Mouse (Mus musculus): Measurements from ENCODE around the gene Slc25a48.

Gene Slc25a48

DNA sequence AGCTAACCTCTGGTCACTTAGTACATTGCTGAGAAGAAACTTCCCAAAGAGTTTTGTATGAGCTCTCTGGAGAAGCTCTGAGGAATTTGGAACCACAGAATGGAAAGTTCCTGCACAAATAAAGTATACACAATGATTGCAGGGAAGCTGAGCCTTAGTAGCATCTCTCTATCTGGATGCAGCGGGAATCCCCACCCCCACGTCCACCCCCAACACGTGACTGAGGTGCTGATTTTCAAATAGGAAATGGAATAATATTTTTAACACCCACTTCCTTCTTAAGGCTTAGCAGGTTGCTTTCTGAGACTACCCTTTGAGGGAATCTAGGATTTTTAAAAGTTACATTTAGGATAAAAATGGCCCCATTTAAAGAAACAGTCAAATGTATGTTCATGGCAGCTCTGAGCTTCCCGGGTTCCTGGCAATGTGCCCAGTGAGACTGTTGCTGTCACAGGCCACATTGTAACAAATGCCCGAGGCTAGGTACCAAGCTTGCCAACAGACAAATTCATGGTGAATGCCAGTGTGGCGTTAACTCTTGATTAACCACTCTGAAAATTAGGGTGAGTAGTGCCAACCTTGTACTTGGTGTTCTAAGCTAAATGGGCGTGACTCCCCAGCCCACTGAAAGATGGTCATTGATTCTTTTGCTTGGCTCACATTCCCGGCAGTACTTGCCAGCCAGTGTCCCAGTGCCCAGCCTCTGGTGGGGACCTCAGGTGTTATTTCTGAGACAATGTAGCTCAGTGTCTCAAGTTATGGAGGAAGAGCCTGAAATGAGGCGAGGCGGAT, 11.3 kb downstream of the Slc25a48 start:
- no peak for DNase-seq (ENCODE audit: low spot score)

GRCm38 (mm10) chr13:56450035-56450434, 11.9 kb downstream of the Slc25a48 start:
- DNase-seq (ENCODE audit: low spot score) = no peak

- DNase-seq (ENCODE audit: low spot score) = no peak
These were observed 19.8 kb downstream of the Slc25a48 start for GRCm38 (mm10) chr13:56458001-56458400.

DNA sequence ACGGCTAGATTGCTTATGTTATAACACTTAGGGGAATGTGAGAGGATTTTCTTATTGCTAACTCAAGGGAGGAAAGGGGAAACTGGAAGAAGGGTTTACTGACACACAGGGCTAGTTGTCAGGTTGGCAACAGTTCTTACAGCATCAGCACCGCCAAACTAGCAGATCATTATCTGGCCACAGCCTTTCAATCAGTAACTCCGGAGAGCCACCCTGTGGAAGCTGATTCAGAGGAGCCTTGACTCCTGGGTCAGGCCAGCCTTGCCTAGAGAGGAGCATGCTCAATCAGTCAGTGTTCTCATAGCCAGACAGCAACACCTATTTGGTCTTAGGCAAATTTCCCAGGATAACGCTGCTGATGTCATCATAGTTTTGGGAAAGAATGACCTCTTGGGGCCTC, 23.3 kb downstream of the Slc25a48 start:
- DNase-seq (ENCODE audit: low spot score) = no peak

DNA sequence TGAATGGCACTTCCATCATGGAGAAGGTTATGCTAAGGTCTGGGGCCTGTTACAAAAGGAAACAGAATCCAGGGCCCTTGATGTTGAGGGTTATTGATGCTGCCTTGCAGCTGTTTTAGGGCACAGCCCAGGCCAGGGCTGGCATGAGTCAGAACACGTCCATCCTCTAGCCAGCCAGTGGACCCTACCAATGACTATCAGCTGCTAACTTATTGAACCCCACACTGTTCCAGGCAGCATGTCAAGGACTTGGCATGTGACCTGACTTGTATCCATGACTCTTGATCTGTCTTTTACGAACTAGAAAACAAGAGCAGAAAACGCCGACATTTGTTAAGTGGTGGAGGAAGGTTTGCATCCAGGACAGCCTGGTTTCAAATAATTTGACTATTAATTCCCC, 24.6 kb downstream of the Slc25a48 start:
- no peak for DNase-seq (ENCODE audit: low spot score)

- no peak for DNase-seq (ENCODE audit: low spot score)
These were observed 25.1 kb downstream of the Slc25a48 start for GRCm38 (mm10) chr13:56463261-56463660.

- DNase-seq (ENCODE audit: low spot score) = no peak
These were observed 25.6 kb downstream of the Slc25a48 start for GRCm38 (mm10) chr13:56463750-56464149.

- DNase-seq (ENCODE audit: low spot score) = no peak
These were observed 29.6 kb downstream of the Slc25a48 start for GRCm38 (mm10) chr13:56467786-56468185.

DNA sequence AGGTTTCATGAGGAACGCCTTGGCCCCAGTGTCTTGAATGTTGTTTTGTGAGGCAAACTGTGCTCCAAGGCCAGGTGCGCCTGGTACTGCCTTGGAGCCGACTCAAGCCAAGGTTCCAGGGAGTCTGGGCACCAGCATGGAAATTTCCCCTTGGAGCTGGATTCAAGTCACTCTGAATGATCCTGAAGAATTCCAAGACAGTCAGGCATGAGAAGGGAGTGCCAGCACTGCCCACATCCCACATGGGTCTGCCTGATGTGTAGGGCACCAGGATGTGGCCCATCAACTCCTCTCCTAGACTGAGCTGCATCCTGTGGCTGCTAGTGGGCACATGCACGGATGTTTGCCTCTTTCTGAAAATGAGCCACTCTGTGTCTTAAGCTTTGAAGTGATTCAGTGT, 30.4 kb downstream of the Slc25a48 start:
- no peak for DNase-seq (ENCODE audit: low spot score)

- no peak for DNase-seq (ENCODE audit: low spot score)
These were observed 33.1 kb downstream of the Slc25a48 start for GRCm38 (mm10) chr13:56471211-56471610.

GRCm38 (mm10) chr13:56471951-56472350, 33.8 kb downstream of the Slc25a48 start:
- no peak for DNase-seq (ENCODE audit: low spot score)

- no peak for DNase-seq (ENCODE audit: low spot score)
These were observed 34.5 kb downstream of the Slc25a48 start for GRCm38 (mm10) chr13:56472661-56473060.

DNA sequence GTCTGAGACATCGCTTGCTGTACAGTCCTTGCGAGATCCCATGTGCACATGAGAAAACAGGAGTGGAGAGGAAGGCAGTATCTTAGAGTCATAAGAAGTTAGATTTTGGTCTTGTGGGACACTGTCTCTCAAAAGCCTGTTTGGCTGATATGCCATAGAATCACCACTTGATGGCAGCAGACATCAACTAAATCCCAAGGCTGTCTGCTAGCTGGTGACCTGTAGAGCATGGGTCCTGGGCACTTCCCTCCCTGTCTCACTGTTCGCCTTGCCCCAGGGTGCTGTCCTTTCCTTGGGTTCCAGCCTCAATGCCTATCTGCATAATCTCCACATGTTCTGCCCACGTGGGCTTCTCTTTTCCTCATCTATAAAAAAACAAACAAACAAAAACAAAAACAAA, 37.2 kb downstream of the Slc25a48 start:
- DNase-seq (ENCODE audit: low spot score) = peak; percentile 4

DNA sequence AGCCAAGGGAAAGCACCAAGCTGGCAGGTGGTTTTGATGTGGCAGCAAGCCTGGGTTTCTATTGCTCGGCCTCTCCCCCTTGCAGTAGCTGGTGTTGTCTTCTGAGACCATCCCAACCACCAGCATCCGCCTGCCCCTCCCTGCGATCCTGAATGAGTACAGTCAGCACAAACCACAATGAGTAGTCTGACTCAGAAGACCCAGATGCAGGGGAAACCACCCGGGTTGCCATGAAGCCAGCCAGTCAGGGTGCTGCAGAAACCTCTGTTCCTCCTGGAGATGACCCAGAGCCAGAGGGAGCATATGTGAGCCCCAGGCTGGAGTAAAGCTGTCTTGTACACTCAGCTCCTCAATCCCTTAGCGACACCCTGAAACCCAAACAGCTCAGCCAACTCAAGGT, 38.6 kb downstream of the Slc25a48 start:
- no peak for DNase-seq (ENCODE audit: low spot score)

GRCm38 (mm10) chr13:56477271-56477670, 39.1 kb downstream of the Slc25a48 start:
- no peak for DNase-seq (ENCODE audit: low spot score)

DNA sequence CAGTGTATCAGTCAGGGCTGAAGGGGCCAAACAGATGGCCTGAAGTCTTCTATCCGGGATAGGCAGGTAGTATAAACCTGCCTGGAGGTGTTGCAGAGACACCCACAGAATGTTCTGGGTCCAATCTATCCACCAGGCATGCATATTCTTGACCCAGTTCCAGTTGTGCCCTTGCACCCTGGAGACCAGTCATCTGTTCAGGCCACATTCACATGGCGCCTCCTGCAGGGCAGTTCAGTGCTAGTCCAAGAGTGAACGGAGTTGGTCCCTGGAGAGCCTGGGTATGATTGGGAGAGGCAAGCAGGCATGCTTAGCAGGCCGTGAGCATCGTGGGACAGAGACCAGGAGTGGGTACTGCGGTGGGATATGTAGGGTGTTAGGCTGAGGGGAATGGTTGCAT, 39.9 kb downstream of the Slc25a48 start:
- DNase-seq (ENCODE audit: low spot score) = no peak

DNA sequence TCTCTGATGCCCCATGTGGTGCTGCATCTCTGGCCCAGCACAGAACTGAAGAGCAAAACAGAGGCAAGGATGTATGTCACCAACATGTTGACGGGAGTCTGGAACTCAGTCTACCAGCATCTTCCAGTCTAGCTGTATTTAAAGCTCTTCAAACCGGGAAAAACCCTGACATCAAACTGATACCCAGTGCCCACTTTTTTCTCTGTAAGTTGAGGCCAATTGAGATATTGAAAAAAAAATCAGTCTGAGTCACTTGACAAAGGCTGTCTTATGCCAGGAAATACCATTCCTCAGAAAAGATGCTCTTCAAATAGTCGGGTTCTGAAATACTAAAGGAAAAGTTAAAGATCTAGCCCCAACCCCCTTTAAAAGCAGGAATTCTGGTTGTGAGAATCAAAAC, 44.0 kb downstream of the Slc25a48 start, which contains the start of gene Il9:
TSS of gene Il9 (minus strand) at position 101 of the 400 bp plus-strand sequence.
- DNase-seq (ENCODE audit: low spot score) = no peak

DNA sequence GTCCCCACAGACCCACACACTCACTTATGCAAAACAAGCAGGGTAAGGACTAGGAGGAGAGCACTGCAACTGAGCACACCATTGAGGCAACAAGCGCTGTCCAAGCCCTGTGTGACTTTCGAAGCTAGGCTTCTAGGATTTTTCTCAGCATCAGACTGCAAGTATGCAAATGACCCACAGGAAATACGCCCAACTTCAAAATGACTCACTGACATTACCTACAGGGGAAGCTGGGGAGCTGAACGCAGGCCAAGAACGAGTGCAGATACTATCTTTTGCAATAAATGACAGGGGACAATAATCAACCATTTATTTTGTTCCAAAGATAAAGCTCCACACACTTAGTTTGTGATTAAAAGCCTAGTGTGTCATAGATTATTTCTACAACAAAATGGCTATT, 49.9 kb downstream of the Slc25a48 start:
- no peak for DNase-seq (ENCODE audit: low spot score)

DNA sequence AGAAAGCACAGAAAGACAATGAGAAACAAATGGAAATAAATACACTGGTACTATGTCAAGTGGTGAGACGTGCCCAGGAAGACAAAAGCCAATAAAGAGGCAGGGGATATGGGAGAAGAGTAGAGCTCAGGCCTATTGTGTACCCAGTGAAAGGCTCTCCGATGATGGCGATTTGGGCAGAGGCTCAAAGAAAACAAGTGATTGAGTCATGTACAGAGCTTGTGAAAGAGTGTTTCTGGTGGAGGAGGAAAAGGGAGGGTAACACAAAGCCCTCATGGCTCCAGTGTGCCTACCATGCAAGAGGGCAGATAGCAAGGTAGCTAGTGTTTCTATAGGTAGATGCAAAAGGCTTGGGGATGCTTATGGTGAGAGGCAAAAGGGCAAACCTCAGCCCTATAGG, 56.3 kb downstream of the Slc25a48 start:
- no peak for DNase-seq (ENCODE audit: low spot score)

GRCm38 (mm10) chr13:56500132-56500531, 62.0 kb downstream of the Slc25a48 start:
- no peak for DNase-seq (ENCODE audit: low spot score)

DNA sequence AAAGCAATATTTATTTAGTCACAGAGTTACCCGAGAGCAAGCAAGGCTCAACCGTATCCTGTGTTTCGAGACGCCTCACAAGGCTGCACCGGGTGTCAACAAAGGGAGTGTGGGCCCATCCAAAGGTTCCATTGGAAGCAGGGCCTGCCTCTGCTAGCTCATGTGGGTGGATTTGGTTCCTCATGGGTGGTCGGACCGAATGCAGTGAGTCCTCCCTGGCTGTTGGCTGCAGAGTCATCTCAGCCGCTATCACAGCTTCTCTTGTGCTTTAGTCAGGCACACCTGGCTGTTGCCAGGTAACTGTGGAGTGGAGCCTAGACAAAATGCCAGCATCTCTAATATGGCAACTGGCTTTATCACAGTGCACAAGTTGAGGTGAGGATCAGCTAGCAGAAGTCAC, 62.5 kb downstream of the Slc25a48 start:
- DNase-seq (ENCODE audit: low spot score) = no peak

- no peak for DNase-seq (ENCODE audit: low spot score)
These were observed 63.8 kb downstream of the Slc25a48 start for GRCm38 (mm10) chr13:56501866-56502420.

GRCm38 (mm10) chr13:56506871-56507496, 68.8 kb downstream of the Slc25a48 start:
- DNase-seq (ENCODE audit: low spot score) = no peak
